Mouse (Mus musculus) left cerebral cortex, adult 2 months (tissue): ENCODE results near the gene Hist2h2ab. TPM values are rescaled to one million over a fixed set of nuclear protein-coding genes. Genes with fewer than 3 reads are reported as not detected.
"Not testable (repeated sequence)": the region's sequence is repeated elsewhere in the genome, so short reads cannot be mapped to it uniquely, and the experiment has no call there.

Source experiments
- DNase-seq, 2 experiments: peaks; one replicate each; pipeline ENCODE4 v3.0.0; 2021 to 2022; ENCODE audit warnings: low spot score in 2 of 2, mixed read lengths in 1 of 2; ENCODE audit errors: extremely low spot score in 1 of 2
- H3K27ac ChIP-seq: fragments of 200-600 bp; 2 replicates; pipeline ENCODE4 v1.8.1; 2022
- H3K4me3 ChIP-seq: fragments of 200-600 bp; 2 replicates; pipeline ENCODE4 v1.8.1; 2022
- CTCF ChIP-seq: fragments of 200-600 bp; IDR thresholded peaks from 2 replicates; pipeline ENCODE4 v1.8.1; 2022; ENCODE audit warnings: antibody characterized with exemption, mild to moderate bottlenecking, moderate library complexity
- intact Hi-C: fragments of 180-260 bp; cut with DNase I; formaldehyde crosslinking; loops from one replicate; pipeline ENCODE4 v1.15.1; 2025
- total RNA-seq, 2 experiments: library from RNA; stranded (reverse); gene quantifications; 2 replicates each; pipeline ENCODE4 v1.2.3; 2021

Hist2h2ab gene
- total RNA-seq, 2 experiments from 2014 or later: 10.4 to 10.8 TPM

- H3K4me3 ChIP-seq: no peak overlapping the region
- intact Hi-C loops: no loop called here
- DNase-seq: no peak
- no peak for TF ChIP-seq CTCF
- no peak overlapping the region for H3K27ac ChIP-seq
Measured at GRCm38 (mm10) chr3:96199731-96200130, 19.9 kb upstream of the Hist2h2ab start.

- no peak overlapping the region for H3K27ac ChIP-seq
- peak; percentile 17 for TF ChIP-seq CTCF
- intact Hi-C loops: no loop called here
- no peak overlapping the region for H3K4me3 ChIP-seq
- no peak for DNase-seq
Measured at GRCm38 (mm10) chr3:96207819-96208218, 11.8 kb upstream of the Hist2h2ab start.

DNA sequence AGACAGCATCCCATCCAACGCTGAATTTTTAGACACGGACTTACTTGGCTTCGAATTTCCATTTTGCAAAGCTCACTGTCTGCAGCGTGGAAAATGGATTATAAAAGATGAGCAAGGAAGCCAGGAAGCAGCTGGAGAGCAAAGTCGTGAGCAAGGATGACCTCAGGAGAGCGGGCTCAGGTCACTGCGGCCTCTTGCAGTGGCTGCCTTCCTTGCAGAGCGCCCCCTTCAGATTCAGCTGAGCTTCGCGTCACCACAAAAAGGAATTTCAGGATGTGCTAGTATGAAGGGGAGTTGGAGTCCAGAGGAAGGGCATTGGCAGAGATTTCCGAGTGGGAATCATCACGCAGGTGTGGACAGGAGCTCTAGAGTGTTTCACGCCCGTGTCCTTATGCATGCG is 10.4 kb upstream of the Hist2h2ab start:
- no peak overlapping the region for H3K4me3 ChIP-seq
- peak; percentile 34 for TF ChIP-seq CTCF
- intact Hi-C loops: no loop called here
- no peak overlapping the region for H3K27ac ChIP-seq
- DNase-seq: no peak

GRCm38 (mm10) chr3:96219191-96219641 is 449 bp upstream of the Hist2h2ab start:
- H3K27ac ChIP-seq: peak overlapping the region; percentile 98
- intact Hi-C loops: loop anchor here (5.0 kb wide), 1 partner anchor 152 kb away; no protein-coding TSS in a partner anchor
- DNase-seq: peak in 1 of 2 experiments; percentile 25
- peak overlapping the region; percentile 77 for H3K4me3 ChIP-seq
- peak; percentile 28 for TF ChIP-seq CTCF

DNA sequence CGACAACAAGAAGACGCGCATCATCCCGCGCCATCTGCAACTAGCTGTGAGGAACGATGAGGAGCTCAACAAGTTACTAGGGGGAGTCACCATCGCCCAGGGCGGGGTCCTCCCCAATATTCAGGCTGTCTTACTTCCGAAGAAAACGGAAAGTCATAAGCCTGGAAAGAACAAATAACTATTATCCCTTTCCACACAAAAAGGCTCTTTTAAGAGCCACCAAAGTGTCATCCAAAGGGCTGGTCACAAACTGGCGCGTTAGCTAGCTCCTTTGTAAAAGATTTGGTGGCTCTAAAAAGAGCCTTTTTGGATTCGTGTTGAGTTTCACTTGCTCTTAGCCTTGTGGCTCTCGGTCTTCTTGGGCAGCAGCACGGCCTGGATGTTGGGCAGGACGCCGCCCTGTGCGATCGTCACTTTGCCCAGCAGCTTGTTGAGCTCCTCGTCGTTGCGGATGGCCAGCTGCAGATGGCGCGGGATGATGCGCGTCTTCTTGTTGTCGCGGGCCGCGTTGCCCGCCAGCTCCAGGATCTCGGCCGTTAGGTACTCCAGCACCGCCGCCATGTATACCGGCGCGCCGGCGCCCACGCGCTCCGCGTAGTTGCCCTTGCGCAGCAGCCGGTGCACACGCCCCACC is 583 bp downstream of the Hist2h2ab start:
- not testable (repeated sequence) for DNase-seq
- intact Hi-C loops: loop anchor here (2.0 kb wide), 1 partner anchor 43 kb away; the partner anchor contains the start of gene Hist2h4
- peak overlapping the region; percentile 98 for H3K27ac ChIP-seq
- H3K4me3 ChIP-seq: peak overlapping the region; percentile 77

- peak; percentile 7; the same call in 1 of the 2 replicates for TF ChIP-seq CTCF
- intact Hi-C loops: loop anchor here (2.0 kb wide), 1 partner anchor 42 kb away; the partner anchor contains the start of gene Hist2h4
- Histone ChIP-seq H3K4me3 (peak within 1 kb of the TSS; percentile 77), H3K27ac (peak within 1 kb of the TSS; percentile 98)
- peak; percentile 78 to 84 for DNase-seq
Measured at GRCm38 (mm10) chr3:96220765-96221639, 1.3 kb downstream of the Hist2h2ab start, which contains the start of the genes Hist2h2ac and Hist2h2be. Hist2h2ac (minus strand) TSS chr3:96220880. Hist2h2be (plus strand) TSS chr3:96221119.

DNA sequence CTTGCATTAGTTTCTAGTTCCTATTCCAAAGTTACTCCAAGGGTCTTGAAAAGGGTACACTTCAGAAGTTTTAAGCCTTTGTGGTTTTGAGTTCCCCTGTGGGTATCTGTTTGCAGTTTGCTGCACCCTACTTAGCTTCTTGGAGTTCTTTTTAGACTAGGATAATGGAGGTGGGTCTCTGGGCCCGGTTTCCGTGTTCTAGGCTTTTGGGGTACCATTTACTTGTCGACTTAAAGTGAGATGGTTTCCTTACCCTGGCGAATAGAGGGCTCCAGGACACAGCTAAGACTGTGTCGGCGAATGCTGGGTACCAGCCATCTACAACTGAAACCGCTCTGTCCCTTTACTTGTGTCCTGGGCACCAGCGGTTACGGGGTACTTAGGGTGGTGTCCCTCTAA is 2.0 kb downstream of the Hist2h2ab start:
- Histone ChIP-seq H3K4me3 (peak overlapping the region; percentile 77), H3K27ac (peak overlapping the region; percentile 98)
- no peak for TF ChIP-seq CTCF
- intact Hi-C loops: loop anchor here (2.0 kb wide), 2 partner anchors 15 to 41 kb away; partner anchors contain the start of gene Hist2h4
- no peak for DNase-seq

GRCm38 (mm10) chr3:96222774-96223173 is 3.1 kb downstream of the Hist2h2ab start:
- Histone ChIP-seq H3K27ac (no peak overlapping the region; the same call in 1 of the 2 replicates), H3K4me3 (no peak overlapping the region)
- TF ChIP-seq CTCF: no peak
- DNase-seq: no peak
- intact Hi-C loops: loop anchor here (2.0 kb wide), 1 partner anchor 14 kb away; no protein-coding TSS in a partner anchor

DNA sequence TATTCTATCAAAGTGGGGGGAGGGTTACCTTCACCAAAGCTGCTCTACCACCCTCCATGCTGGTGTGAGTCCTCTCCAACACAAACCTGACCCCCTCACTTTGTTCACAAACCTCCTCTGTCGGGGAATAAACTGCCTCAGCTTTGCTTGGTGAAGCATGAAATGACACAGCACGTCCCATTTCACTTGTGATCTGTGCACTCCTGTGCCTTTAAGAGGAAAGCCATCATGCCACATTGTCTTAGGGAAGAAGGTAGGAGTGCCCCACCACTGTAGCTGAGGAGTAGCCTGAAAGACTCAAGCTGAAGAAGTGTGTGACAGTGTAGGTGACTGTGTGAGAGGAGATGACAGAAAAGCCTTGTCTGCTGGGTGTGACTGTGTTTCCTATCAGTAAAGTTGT is 5.8 kb downstream of the Hist2h2ab start:
- intact Hi-C loops: loop anchor here (5.0 kb wide), 1 partner anchor 953 kb away; no protein-coding TSS in a partner anchor
- no peak overlapping the region for H3K4me3 ChIP-seq
- H3K27ac ChIP-seq: no peak overlapping the region
- DNase-seq: no peak
- TF ChIP-seq CTCF: no peak

- intact Hi-C loops: loop anchor here (5.0 kb wide), 1 partner anchor 955 kb away; no protein-coding TSS in a partner anchor
- TF ChIP-seq CTCF: no peak
- H3K27ac ChIP-seq: no peak overlapping the region
Measured at GRCm38 (mm10) chr3:96226695-96227648, 7.3 kb downstream of the Hist2h2ab start.

GRCm38 (mm10) chr3:96228828-96229227 is 9.2 kb downstream of the Hist2h2ab start:
- no peak for DNase-seq
- Histone ChIP-seq H3K27ac (no peak overlapping the region), H3K4me3 (no peak overlapping the region)
- no peak for TF ChIP-seq CTCF
- intact Hi-C loops: loop anchor here (5.0 kb wide), 1 partner anchor 957 kb away; no protein-coding TSS in a partner anchor

More at GRCm38 (mm10) chr3:96226695-96227648, 7.3 kb downstream of the Hist2h2ab start:
- H3K4me3 ChIP-seq: no peak overlapping the region
- DNase-seq: no peak
